Mouse (Mus musculus): ENCODE data around the gene Nrbf2. TPM values are rescaled to one million over a fixed set of nuclear protein-coding genes. Genes with fewer than 3 reads are reported as not detected.

The Nrbf2 gene
- polyA plus RNA-seq (2012; rRNA removed) = 8.5 TPM in 2 replicates

- TF ChIP-seq CTCF (IDR thresholded peaks at IDR 0.05; ENCODE audit: extremely low read depth, insufficient read depth, insufficient read length, insufficient replicate concordance) = no peak
- no peak for TF ChIP-seq POLR2A (IDR thresholded peaks at IDR 0.05; ENCODE audit: low read depth, low read length)
- Histone ChIP-seq H3K27me3 (ENCODE audit: control insufficient read depth, insufficient read depth, low read length) (no peaks in the 10 kb centered on the region), H3K27ac (ENCODE audit: insufficient read depth, low read length) (peak within 1 kb of the TSS; percentile 74), H3K36me3 (ENCODE audit: control insufficient read depth, insufficient read depth, low read length) (no peaks in the 10 kb centered on the region), H3K4me1 (ENCODE audit: control insufficient read depth, insufficient read depth, insufficient read length) (peaks cover 7% of the 10 kb centered on the region; the same call in 1 of the 2 replicates), H3K4me3 (ENCODE audit: extremely low read depth, insufficient read depth, insufficient read length) (peak within 1 kb of the TSS; percentile 95)
- peak; percentile 79 to 86 for DNase-seq (ENCODE audit: low read depth in 1 of 2, low spot score in 2 of 2)
- 2% methylated on average over 49 of the region's 52 CpGs for WGBS
Observed at GRCm38 (mm10) chr10:67285176-67285814, at the start of gene Nrbf2. Gene Nrbf2 (minus strand): TSS chr10:67285305.

- Histone ChIP-seq H3K27ac (ENCODE audit: insufficient read depth, low read length) (no peak overlapping the region), H3K36me3 (ENCODE audit: control insufficient read depth, insufficient read depth, low read length) (no peaks in the 10 kb centered on the region), H3K4me1 (ENCODE audit: control insufficient read depth, insufficient read depth, insufficient read length) (no peaks in the 10 kb centered on the region), H3K27me3 (ENCODE audit: control insufficient read depth, insufficient read depth, low read length) (no peaks in the 10 kb centered on the region), H3K4me3 (ENCODE audit: extremely low read depth, insufficient read depth, insufficient read length) (no peak overlapping the region)
- 64% methylated on average over 2 of the region's 2 CpGs for WGBS
- TF ChIP-seq POLR2A (IDR thresholded peaks at IDR 0.05; ENCODE audit: low read depth, low read length) = no peak
- TF ChIP-seq CTCF (IDR thresholded peaks at IDR 0.05; ENCODE audit: extremely low read depth, insufficient read depth, insufficient read length, insufficient replicate concordance) = no peak
- no peak for DNase-seq (ENCODE audit: low read depth in 1 of 2, low spot score in 2 of 2)
Observed at GRCm38 (mm10) chr10:67330580-67330979, 45.5 kb upstream of the Nrbf2 start.

DNA sequence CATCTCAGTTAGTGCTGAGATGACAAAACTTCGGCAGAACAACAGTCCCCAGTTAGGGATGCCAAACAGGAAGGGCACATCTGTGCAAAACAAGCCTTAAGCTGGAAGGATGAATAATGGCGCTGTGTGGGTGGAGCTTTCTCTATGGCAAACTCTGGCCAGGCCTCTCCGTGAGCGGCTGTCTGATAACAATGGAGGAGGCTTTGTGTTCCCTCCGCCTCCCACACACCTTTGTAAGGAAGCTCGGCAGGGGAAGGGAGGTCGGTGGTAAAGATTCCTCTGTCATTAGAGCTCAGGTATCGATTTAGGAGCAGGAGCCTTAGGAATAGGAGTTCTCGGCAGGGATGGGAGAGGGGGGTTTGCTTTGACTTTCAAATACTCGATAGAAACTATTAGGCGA, 44.6 kb upstream of the Nrbf2 start:
- DNase-seq (ENCODE audit: low read depth in 1 of 2, low spot score in 2 of 2) = no peak
- no peak overlapping the region for H3K27ac ChIP-seq (ENCODE audit: insufficient read depth, low read length)
- TF ChIP-seq CTCF (IDR thresholded peaks at IDR 0.05; ENCODE audit: extremely low read depth, insufficient read depth, insufficient read length, insufficient replicate concordance) (no peak), POLR2A (IDR thresholded peaks at IDR 0.05; ENCODE audit: low read depth, low read length) (no peak)
- no peaks in the 10 kb centered on the region for H3K36me3 ChIP-seq (ENCODE audit: control insufficient read depth, insufficient read depth, low read length)
- 79% methylated on average over 11 of the region's 11 CpGs for WGBS
- no peaks in the 10 kb centered on the region for H3K4me1 ChIP-seq (ENCODE audit: control insufficient read depth, insufficient read depth, insufficient read length)
- H3K4me3 ChIP-seq (ENCODE audit: extremely low read depth, insufficient read depth, insufficient read length) = no peak overlapping the region
- H3K27me3 ChIP-seq (ENCODE audit: control insufficient read depth, insufficient read depth, low read length) = no peaks in the 10 kb centered on the region

GRCm38 (mm10) chr10:67328208-67328607, 43.1 kb upstream of the Nrbf2 start:
- H3K4me3 ChIP-seq (ENCODE audit: extremely low read depth, insufficient read depth, insufficient read length) = no peak overlapping the region
- no peaks in the 10 kb centered on the region for H3K4me1 ChIP-seq (ENCODE audit: control insufficient read depth, insufficient read depth, insufficient read length)
- TF ChIP-seq POLR2A (IDR thresholded peaks at IDR 0.05; ENCODE audit: low read depth, low read length) = no peak
- no peak for TF ChIP-seq CTCF (IDR thresholded peaks at IDR 0.05; ENCODE audit: extremely low read depth, insufficient read depth, insufficient read length, insufficient replicate concordance)
- no peaks in the 10 kb centered on the region for H3K36me3 ChIP-seq (ENCODE audit: control insufficient read depth, insufficient read depth, low read length)
- no peak overlapping the region for H3K27ac ChIP-seq (ENCODE audit: insufficient read depth, low read length)
- no peaks in the 10 kb centered on the region for H3K27me3 ChIP-seq (ENCODE audit: control insufficient read depth, insufficient read depth, low read length)
- WGBS = 95% methylated on average over 5 of the region's 5 CpGs
- no peak for DNase-seq (ENCODE audit: low read depth in 1 of 2, low spot score in 2 of 2)

GRCm38 (mm10) chr10:67324036-67324435, 38.9 kb upstream of the Nrbf2 start:
- H3K27me3 ChIP-seq (ENCODE audit: control insufficient read depth, insufficient read depth, low read length) = no peaks in the 10 kb centered on the region
- no peak overlapping the region for H3K4me3 ChIP-seq (ENCODE audit: extremely low read depth, insufficient read depth, insufficient read length)
- WGBS = 85% methylated on average over 1 of the region's 1 CpGs
- H3K4me1 ChIP-seq (ENCODE audit: control insufficient read depth, insufficient read depth, insufficient read length) = no peaks in the 10 kb centered on the region
- H3K27ac ChIP-seq (ENCODE audit: insufficient read depth, low read length) = no peak overlapping the region
- no peak for TF ChIP-seq POLR2A (IDR thresholded peaks at IDR 0.05; ENCODE audit: low read depth, low read length)
- no peak for TF ChIP-seq CTCF (IDR thresholded peaks at IDR 0.05; ENCODE audit: extremely low read depth, insufficient read depth, insufficient read length, insufficient replicate concordance)
- DNase-seq (ENCODE audit: low read depth in 1 of 2, low spot score in 2 of 2) = no peak
- no peaks in the 10 kb centered on the region for H3K36me3 ChIP-seq (ENCODE audit: control insufficient read depth, insufficient read depth, low read length)

GRCm38 (mm10) chr10:67321396-67321795, 36.3 kb upstream of the Nrbf2 start:
- WGBS = 81% methylated on average over 2 of the region's 2 CpGs
- no peak for DNase-seq (ENCODE audit: low read depth in 1 of 2, low spot score in 2 of 2)

DNA sequence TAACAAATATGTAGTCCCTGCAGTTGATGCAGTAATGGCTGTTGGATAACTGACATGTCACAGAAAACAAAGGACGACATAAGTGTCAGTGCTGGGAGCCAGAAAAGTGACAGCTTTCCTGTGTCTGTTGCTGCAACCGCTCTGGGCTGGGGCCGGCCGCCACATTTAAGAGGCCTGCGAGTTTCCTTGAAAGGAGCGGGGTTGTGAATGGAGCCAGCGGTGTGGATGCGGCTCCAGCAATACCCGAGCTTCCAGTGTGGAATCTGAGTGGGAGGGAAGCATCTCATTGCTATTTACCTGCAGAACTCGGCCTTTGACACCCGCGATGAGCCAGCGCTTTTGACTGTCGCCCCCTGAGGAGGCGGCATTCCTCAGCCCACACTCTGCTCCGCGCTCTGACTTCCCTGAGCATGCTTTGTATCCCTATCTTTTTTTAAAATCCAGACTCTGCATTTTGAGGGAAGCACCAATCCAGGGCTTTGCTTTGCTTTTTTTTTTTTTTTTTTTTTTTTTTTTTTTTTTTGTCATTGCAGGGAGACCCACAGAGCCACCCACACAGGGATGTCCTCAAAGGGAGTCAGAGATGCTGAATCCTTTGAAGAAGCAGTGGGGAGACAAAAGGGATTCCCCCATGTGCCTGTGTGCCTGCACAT, 35.2 kb upstream of the Nrbf2 start:
- TF ChIP-seq CTCF (IDR thresholded peaks at IDR 0.05; ENCODE audit: extremely low read depth, insufficient read depth, insufficient read length, insufficient replicate concordance) (no peak), POLR2A (IDR thresholded peaks at IDR 0.05; ENCODE audit: low read depth, low read length) (no peak)
- DNase-seq (ENCODE audit: low read depth in 1 of 2, low spot score in 2 of 2) = no peak
- no peaks in the 10 kb centered on the region for H3K27me3 ChIP-seq (ENCODE audit: control insufficient read depth, insufficient read depth, low read length)
- 89% methylated on average over 17 of the region's 17 CpGs for WGBS
- H3K4me3 ChIP-seq (ENCODE audit: extremely low read depth, insufficient read depth, insufficient read length) = no peak overlapping the region
- H3K27ac ChIP-seq (ENCODE audit: insufficient read depth, low read length) = no peak overlapping the region
- no peaks in the 10 kb centered on the region; the same call in 1 of the 2 replicates for H3K4me1 ChIP-seq (ENCODE audit: control insufficient read depth, insufficient read depth, insufficient read length)
- H3K36me3 ChIP-seq (ENCODE audit: control insufficient read depth, insufficient read depth, low read length) = no peaks in the 10 kb centered on the region

More at GRCm38 (mm10) chr10:67321396-67321795, 36.3 kb upstream of the Nrbf2 start:
- no peaks in the 10 kb centered on the region for H3K36me3 ChIP-seq (ENCODE audit: control insufficient read depth, insufficient read depth, low read length)
- TF ChIP-seq CTCF (IDR thresholded peaks at IDR 0.05; ENCODE audit: extremely low read depth, insufficient read depth, insufficient read length, insufficient replicate concordance) = no peak
- no peak for TF ChIP-seq POLR2A (IDR thresholded peaks at IDR 0.05; ENCODE audit: low read depth, low read length)
- no peaks in the 10 kb centered on the region; the same call in 1 of the 2 replicates for H3K4me1 ChIP-seq (ENCODE audit: control insufficient read depth, insufficient read depth, insufficient read length)
- no peak overlapping the region for H3K27ac ChIP-seq (ENCODE audit: insufficient read depth, low read length)
- H3K4me3 ChIP-seq (ENCODE audit: extremely low read depth, insufficient read depth, insufficient read length) = no peak overlapping the region
- no peaks in the 10 kb centered on the region for H3K27me3 ChIP-seq (ENCODE audit: control insufficient read depth, insufficient read depth, low read length)

Data from spleen, adult 2 months (tissue).